Mouse (Mus musculus) brain, embryonic 14.5 days (tissue): ENCODE results near the gene Wdr75.

Source experiments
- CTCF ChIP-seq: fragments of 200-500 bp; IDR thresholded peaks from 2 replicates; pipeline ENCODE4 v1.5.1; 2012; ENCODE audit warnings: inconsistent platforms, mild to moderate bottlenecking, moderate library complexity, borderline replicate concordance; ENCODE audit not compliant: insufficient read depth, insufficient read length; ENCODE audit errors: extremely low read depth
- POLR2A ChIP-seq: fragments of 200-500 bp; IDR thresholded peaks from 2 replicates; pipeline ENCODE4 v1.6.1; 2012; ENCODE audit warnings: mild to moderate bottlenecking, inconsistent platforms, borderline replicate concordance; ENCODE audit not compliant: poor library complexity, insufficient read depth, insufficient read length, severe bottlenecking; ENCODE audit errors: extremely low read depth

GRCm38 (mm10) chr1:45755902-45756301 is 39.1 kb upstream of the Wdr75 start:
- no peak for TF ChIP-seq POLR2A
- no peak for TF ChIP-seq CTCF
